Mouse (Mus musculus) megakaryocyte-erythroid progenitor cell, adult 5-6 weeks (primary cell): ENCODE measurements around the gene Gm17651. TPM values are rescaled to one million over a fixed set of nuclear protein-coding genes. Genes with fewer than 3 reads are reported as not detected.

Experiments used
- ATAC-seq: replicated peaks from 2 replicates; pipeline ENCODE4 v1.8.0; 2016; ENCODE audit warnings: mild to moderate bottlenecking, inconsistent platforms; ENCODE audit not compliant: severe bottlenecking, poor library complexity, low FRiP score, low TSS enrichment
- total RNA-seq, 2 experiments: library from RNA; stranded (forward) in 1 of 2; stranded (reverse) in 1 of 2; fragments of 200-1000, 215-1000 nt in 1 of 2; fragments of >200 nt in 1 of 2; fragmentation: Nextera tagmentation in 1 of 2; gene quantifications; 2 replicates each; pipeline ENCODE4 v1.2.3; 2014 to 2017

The Gm17651 gene
- total RNA-seq, 2 experiments from 2014 or later: not detected

DNA sequence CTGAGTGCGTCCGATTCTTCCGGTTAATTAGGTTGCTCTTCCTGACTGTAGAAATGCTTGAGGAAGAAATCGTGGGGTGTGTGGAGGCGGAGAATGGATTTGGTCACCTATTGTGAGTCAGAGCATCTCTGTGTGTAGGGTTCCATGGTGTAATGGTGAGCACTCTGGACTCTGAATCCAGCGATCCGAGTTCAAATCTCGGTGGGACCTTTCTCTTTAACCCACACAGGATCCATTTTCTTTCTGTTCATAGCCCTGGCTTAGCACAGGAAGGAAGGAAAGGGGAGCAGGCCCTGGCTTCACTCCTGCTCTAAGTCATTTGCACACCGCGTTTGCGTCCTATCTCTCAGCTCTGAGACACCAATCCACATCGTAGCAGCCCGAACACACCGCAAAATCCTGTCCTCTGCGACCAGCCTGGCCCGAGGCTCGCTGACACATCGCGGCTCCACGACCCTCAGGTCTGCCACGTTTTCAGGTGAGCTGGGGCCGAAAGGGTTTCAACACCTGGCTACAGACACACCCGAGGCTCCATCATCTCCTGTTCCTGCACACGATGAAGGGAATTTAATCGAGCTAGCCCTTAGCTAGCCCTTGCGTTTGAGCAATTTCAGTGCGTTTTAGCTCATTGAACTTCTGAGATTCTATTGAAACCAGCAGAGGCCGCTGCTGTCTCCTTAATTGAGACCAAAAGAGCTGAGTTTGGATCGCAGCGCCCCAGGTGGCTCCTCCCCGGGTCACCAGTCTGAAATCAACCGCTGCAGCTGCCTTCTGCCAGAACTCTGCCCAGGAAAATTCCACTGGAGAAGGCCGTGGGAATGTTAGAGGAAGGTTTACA, 7.0 kb upstream of the Gm17651 start:
- peak; percentile 86 for ATAC-seq

DNA sequence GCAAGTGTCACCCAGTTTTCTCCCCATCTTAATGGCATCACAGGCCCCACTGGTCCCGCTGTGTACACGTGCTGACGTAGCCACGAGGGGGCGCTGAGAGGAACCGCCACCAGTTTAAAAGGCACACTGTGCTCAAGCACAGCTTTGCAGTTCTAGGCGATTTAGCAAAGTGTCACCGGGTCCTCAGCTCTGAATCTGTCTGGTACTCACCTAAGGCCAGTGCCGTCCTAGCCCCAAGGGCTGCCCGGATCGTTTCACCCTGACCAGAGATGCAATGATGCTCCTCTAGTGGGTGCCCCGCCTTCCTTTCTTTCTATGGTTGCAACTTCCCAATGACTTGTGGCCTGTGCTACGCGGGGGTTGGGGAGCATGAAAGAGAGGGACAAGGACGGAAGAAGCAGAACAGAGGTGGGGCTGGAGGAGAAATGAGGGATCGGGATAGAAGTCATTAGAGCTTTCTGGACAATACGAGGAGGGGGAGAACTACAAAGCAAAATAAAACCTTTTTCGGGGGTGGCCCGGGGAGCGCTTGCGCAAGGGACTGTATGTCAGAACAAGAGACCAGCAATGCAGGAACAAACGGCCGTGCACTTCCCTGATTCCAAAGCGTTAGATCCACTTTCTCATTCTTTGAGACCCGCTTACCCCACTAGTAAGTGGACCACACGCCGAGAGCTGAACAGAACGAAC, 6.3 kb upstream of the Gm17651 start:
- ATAC-seq: peak; percentile 79

DNA sequence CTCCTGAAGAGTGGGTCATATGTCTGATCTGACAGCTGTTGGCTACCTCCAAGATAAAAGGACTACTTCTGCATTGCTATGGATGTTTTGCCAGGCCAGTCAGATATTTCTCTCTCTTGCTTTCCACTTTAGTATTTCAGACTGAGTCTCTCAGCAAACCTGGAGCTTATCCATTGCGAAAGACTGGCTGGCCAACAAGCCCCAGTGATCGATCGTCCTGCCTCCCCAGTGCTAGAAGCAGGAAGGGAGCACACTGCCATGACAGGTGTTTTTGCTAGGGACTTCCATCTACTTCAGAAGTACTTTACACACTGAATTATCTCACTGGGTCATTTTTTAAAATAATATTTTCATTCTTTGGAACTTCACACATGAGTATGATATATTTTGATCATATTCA, 3.9 kb upstream of the Gm17651 start:
- ATAC-seq: no peak

DNA sequence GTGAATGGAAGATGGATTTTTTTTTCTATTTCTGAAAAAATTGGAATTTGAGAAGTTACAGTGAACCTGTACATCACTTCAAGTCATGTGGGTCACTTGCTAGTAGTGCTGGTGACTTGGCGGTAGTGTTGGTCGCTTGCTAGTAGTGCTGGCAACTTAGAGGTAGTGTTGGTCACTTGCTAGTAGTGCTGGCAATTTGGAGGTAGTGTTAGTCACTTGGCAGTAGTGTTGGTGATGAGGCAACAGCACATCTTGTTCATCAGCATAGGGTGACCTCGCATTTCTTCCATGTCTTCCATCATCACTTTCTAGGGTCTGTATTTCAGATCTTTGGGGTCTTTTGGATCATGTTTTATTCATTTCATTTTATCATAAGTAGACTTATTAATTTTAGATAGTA, 1.6 kb upstream of the Gm17651 start:
- ATAC-seq: no peak

- ATAC-seq: no peak
Measured at GRCm38 (mm10) chr3:97667093-97667675, 7.3 kb downstream of the Gm17651 start.

- ATAC-seq: no peak
Measured at GRCm38 (mm10) chr3:97666154-97666553, 8.3 kb downstream of the Gm17651 start.

DNA sequence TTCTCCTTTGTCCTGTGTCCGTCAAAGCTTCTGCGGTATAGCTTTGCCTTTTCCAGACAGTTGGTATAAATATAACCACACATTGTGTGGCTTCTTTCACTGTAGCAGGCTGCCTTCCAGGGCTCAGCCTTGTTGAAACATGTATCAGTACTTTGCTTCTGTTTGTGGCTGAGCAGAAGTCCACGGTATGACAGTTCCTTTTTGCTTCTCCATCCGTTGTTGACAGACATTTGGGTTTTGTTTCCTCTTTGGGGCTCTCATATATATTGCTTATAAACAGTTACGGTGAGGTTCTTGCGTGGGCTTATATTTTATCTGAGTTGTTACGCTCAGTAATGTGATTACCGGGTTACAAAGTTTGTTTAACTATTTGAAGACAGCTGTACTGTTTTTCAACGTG, 9.0 kb downstream of the Gm17651 start:
- ATAC-seq: no peak

GRCm38 (mm10) chr3:97661206-97661605, 13.3 kb downstream of the Gm17651 start:
- no peak for ATAC-seq

DNA sequence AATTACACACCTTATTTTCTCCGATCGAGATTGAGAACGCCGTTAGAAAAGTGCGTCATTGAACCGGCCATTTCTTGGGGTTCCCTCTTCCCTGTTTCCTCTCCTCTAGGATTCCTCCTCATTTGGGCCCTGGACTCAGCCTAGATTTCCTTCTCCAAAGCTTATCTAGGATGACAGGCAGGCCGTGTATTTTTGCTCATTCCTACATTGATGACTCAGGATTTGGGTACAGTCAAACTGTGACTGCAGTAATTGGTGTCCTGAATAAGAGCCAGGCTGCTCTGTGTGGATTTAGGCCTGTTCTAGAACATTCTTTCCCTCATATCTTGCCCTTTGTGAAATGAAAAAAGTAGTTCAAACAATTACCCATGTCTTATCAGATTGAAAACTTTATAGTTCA, 14.7 kb downstream of the Gm17651 start:
- ATAC-seq: no peak

DNA sequence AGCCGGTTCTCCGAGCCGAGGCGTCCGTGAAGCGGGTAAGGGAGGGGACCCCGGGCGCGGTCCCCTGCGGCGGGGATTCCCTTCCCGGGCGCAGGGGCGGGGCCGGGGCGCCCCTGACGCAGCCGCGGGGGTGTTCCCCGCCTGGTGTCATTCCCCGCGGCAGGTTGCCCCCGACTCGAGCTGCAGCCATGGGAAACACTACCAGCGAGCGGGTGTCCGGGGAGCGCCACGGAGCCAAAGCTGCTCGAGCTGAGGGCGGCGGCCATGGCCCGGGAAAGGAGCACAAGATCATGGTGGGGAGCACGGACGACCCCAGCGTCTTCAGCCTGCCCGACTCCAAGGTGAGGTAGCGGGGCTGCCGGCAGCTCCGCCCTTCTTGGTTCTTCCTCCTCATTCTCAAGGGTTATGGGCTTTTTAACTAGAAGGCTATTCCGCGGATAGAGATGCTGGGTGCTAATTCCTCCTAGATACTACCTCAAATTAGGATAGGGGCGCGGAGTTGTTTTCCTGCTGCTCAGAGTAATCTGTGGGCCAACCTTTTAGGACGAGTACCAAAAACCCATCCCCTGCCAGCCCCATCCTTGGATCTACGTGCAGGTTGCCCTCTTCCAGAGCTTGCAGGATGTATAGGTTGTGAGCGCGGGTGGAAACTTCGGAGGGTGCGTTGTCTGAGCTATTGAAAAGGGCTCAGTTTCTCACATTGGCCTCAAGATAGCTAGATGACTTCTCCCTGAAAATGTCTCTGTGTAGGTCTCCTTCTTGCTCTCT, 15.9 kb downstream of the Gm17651 start:
- ATAC-seq: peak; percentile 50

DNA sequence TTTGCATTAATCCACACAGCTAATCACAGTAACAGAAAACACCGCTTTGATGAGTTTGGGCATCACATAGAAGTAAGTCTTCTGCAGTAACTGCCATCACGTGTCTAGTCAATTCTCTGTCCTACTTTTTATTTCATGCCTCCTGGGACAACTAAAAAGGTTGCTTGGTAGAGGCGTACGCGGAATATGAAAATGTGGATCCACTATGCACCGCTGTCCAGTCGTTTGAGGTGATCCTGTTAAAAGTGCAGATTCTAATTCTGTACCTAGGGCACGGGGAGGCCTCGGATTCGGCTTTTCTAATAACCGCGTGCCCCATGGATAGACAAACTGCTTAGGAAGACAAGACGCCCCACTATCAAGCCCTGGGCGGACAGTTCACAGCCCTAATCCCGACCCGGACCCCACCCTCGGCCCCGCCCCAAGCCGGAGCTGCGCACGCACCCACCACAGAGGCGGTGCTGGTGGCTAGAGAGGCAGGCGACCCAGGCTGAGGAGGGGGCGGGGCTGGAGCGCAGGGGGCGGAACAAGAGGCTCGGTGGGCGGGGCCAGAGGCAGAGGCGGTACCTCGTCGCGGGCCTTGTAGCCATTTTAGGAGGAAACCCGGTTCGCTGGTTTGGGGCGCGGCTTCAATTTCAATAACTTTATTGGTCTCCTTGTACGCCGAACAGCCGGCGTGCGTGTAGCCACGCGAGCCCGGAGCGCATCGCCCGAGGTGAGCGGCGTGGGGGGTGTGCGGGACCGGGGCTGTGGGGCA, 16.7 kb downstream of the Gm17651 start, which contains the start of gene Prkab2:
Prkab2 (plus strand) TSS at position 539 of the 757 bp plus-strand sequence.
- ATAC-seq: peak; percentile 90

- ATAC-seq: no peak
Measured at GRCm38 (mm10) chr3:97654901-97655300, 19.6 kb downstream of the Gm17651 start.

GRCm38 (mm10) chr3:97653781-97654180, 20.7 kb downstream of the Gm17651 start:
- ATAC-seq: no peak

DNA sequence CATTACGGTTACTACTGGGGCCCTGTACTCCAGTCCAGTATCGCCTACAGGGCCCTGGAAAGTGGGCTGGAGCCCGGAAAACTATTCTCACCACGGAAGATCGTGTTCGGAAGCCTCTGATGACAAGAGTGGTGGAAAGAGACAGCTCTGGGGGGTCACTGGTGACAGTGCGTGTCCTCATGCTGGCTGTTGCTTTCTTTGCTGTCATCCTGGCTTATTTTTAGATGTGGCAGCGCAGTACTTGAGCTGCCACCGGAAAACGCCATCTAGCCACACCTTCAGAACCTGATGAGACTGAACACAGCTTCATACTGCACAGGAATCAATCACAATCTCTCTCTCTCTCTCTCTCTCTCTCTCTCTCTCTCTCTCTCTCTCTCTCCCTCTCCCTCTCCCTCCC, 22.9 kb downstream of the Gm17651 start:
- no peak for ATAC-seq

GRCm38 (mm10) chr3:97649469-97649868, 25.0 kb downstream of the Gm17651 start:
- no peak for ATAC-seq

DNA sequence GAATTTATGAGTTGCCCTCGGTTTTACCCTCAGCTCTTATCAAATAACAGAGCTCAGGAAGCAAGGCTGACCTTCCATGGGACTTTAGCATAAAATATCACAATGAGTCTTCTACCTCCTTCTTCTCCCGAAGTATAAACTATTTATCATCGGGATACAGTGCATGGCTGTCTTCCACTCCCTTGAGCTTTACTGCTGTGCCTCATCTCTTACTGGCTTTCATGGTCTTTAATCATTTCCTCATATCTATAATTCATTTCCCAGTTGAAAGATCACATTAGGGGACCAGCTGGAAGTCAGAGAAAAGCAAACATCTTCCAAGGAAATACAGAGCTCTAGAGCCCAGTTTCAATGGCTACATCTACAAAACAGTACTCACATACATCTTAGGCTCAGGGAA, 25.5 kb downstream of the Gm17651 start:
- no peak for ATAC-seq

- ATAC-seq: peak; percentile 47; the same call in 1 of the 2 replicates
Measured at GRCm38 (mm10) chr3:97648518-97648917, 26.0 kb downstream of the Gm17651 start.

DNA sequence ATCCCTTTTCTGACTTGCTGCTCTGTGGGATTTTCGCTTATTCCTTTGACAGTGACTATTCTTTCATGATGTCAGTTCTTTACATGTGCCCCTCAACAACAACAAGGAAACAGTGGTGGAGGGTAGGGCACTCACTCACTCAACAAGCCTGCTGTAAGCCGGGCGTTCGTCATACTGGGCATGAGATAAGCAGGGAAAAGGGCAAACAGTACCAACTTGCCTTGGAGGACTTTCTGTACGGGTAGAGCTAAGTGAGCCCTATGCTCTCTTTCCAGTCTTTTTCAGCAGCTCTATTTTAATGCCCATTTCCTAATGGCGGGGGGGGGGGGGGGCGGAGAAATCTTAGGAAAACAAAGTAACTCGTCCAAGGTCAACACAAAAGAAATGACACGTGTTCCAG, 32.5 kb downstream of the Gm17651 start:
- ATAC-seq: no peak

DNA sequence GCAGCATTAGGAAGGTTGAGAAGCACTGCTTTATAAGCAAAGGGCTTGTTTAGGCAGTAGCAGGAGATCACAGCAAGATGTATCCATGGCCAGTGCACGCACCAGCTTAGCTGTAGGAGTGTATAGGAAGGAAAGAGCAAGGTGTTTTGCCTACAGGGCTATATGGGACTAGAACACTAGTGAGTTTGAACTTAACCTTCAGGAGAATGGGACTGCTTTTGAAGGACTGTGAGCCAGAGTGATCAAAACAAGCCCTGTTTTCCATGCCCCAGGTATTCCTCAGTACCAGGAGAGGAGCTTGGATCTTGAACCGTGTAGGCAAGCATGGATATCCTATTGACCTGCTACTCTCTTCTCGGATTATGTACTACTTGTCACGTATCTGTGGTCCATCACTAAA, 33.1 kb downstream of the Gm17651 start:
- no peak for ATAC-seq
